Mouse (Mus musculus): ENCODE data around the gene Maea.

The Maea gene

GRCm38 (mm10) chr5:33335273-33335976, at the start of gene Maea:
Gene Maea (plus strand): TSS chr5:33335509.
- DNase-seq (ENCODE audit: low spot score in 2 of 2): peak; percentile 86 to 96

GRCm38 (mm10) chr5:33293796-33294430, 41.4 kb upstream of the Maea start:
- DNase-seq (ENCODE audit: low spot score in 2 of 2): no peak

- DNase-seq (ENCODE audit: low spot score in 2 of 2): peak in 1 of 2 experiments; percentile 41
Observed at GRCm38 (mm10) chr5:33297164-33297563, 38.1 kb upstream of the Maea start.

- DNase-seq (ENCODE audit: low spot score in 2 of 2): no peak
Observed at GRCm38 (mm10) chr5:33301801-33302200, 33.5 kb upstream of the Maea start.

- peak in 1 of 2 experiments; percentile 52 for DNase-seq (ENCODE audit: low spot score in 2 of 2)
Observed at GRCm38 (mm10) chr5:33310704-33311462, 24.4 kb upstream of the Maea start.

- DNase-seq (ENCODE audit: low spot score in 2 of 2): no peak
Observed at GRCm38 (mm10) chr5:33312192-33312591, 23.1 kb upstream of the Maea start.

GRCm38 (mm10) chr5:33324491-33324890, 10.8 kb upstream of the Maea start:
- no peak for DNase-seq (ENCODE audit: low spot score in 2 of 2)

- no peak for DNase-seq (ENCODE audit: low spot score in 2 of 2)
Observed at GRCm38 (mm10) chr5:33334381-33335272, 682 bp upstream of the Maea start.

GRCm38 (mm10) chr5:33335977-33336360, 660 bp downstream of the Maea start:
- DNase-seq (ENCODE audit: low spot score in 2 of 2): peak in 1 of 2 experiments; percentile 57

- DNase-seq (ENCODE audit: low spot score in 2 of 2): no peak
Observed at GRCm38 (mm10) chr5:33337206-33337605, 1.9 kb downstream of the Maea start.

- DNase-seq (ENCODE audit: low spot score in 2 of 2): no peak
Observed at GRCm38 (mm10) chr5:33341165-33341564, 5.9 kb downstream of the Maea start.

GRCm38 (mm10) chr5:33342248-33342647, 6.9 kb downstream of the Maea start:
- peak in 1 of 2 experiments; percentile 43 for DNase-seq (ENCODE audit: low spot score in 2 of 2)

GRCm38 (mm10) chr5:33342821-33343220, 7.5 kb downstream of the Maea start:
- DNase-seq (ENCODE audit: low spot score in 2 of 2): no peak

GRCm38 (mm10) chr5:33343571-33343970, 8.3 kb downstream of the Maea start:
- no peak for DNase-seq (ENCODE audit: low spot score in 2 of 2)

GRCm38 (mm10) chr5:33344070-33344469, 8.8 kb downstream of the Maea start:
- no peak for DNase-seq (ENCODE audit: low spot score in 2 of 2)

- no peak for DNase-seq (ENCODE audit: low spot score in 2 of 2)
Observed at GRCm38 (mm10) chr5:33347620-33348019, 12.3 kb downstream of the Maea start.

- DNase-seq (ENCODE audit: low spot score in 2 of 2): no peak
Observed at GRCm38 (mm10) chr5:33349205-33349604, 13.9 kb downstream of the Maea start.

- no peak for DNase-seq (ENCODE audit: low spot score in 2 of 2)
Observed at GRCm38 (mm10) chr5:33349706-33350105, 14.4 kb downstream of the Maea start.

- no peak for DNase-seq (ENCODE audit: low spot score in 2 of 2)
Observed at GRCm38 (mm10) chr5:33351556-33352272, 16.4 kb downstream of the Maea start.

- no peak for DNase-seq (ENCODE audit: low spot score in 2 of 2)
Observed at GRCm38 (mm10) chr5:33352273-33352645, 16.9 kb downstream of the Maea start.

GRCm38 (mm10) chr5:33353011-33353410, 17.7 kb downstream of the Maea start:
- no peak for DNase-seq (ENCODE audit: low spot score in 2 of 2)
